Mouse (Mus musculus) small intestine, adult 2 months (tissue): Measurements from ENCODE around the gene Cit. TPM values are rescaled to one million over a fixed set of nuclear protein-coding genes. Genes with fewer than 3 reads are reported as not detected.
A peak's percentile ranks its signal among the peaks of the same experiment; 100 is the strongest.
"Not testable (repeated sequence)": the region's sequence is repeated elsewhere in the genome, so short reads cannot be mapped to it uniquely, and the experiment has no call there.

Experiments
- H3K27ac ChIP-seq: fragments of 200-500 bp; 2 replicates; pipeline ENCODE4 v1.5.1; 2012; ENCODE audit warnings: low read depth, low read length, control low read depth, inconsistent platforms; ENCODE audit not compliant: insufficient read depth
- H3K27me3 ChIP-seq: fragments of 200-500 bp; 2 replicates; pipeline ENCODE4 v1.6.1; 2012; ENCODE audit warnings: mild to moderate bottlenecking, moderate library complexity, low read length, inconsistent platforms; ENCODE audit not compliant: control insufficient read depth, insufficient read depth
- H3K36me3 ChIP-seq: fragments of 200-500 bp; 2 replicates; pipeline ENCODE4 v1.6.1; 2012; ENCODE audit warnings: mild to moderate bottlenecking, low read length, control low read depth, inconsistent platforms; ENCODE audit not compliant: control insufficient read depth, insufficient read depth
- H3K4me1 ChIP-seq: fragments of 200-500 bp; 2 replicates; pipeline ENCODE4 v1.6.1; 2012; ENCODE audit warnings: low read length, inconsistent platforms, mixed read lengths; ENCODE audit not compliant: control insufficient read depth, insufficient read depth, insufficient read length
- H3K4me3 ChIP-seq: fragments of 200-500 bp; 2 replicates; pipeline ENCODE4 v1.5.1; 2012; ENCODE audit warnings: low read depth, mild to moderate bottlenecking, control low read depth, inconsistent platforms, low read length, moderate library complexity
- CTCF ChIP-seq: fragments of 200-500 bp; IDR thresholded peaks from 2 replicates; pipeline ENCODE4 v1.5.1; 2012; ENCODE audit warnings: low read depth, mild to moderate bottlenecking, control low read depth, inconsistent platforms, low read length, moderate library complexity, mixed read lengths; ENCODE audit not compliant: insufficient replicate concordance, insufficient read length; ENCODE audit errors: extremely low read depth
- POLR2A ChIP-seq: fragments of 200-500 bp; IDR thresholded peaks from 2 replicates; pipeline ENCODE4 v1.6.1; 2012; ENCODE audit warnings: low read depth, mild to moderate bottlenecking, control low read depth, inconsistent platforms, low read length, moderate library complexity
- WGBS: fragments of 180-500 bp; shearing (Covaris S2); methylation state at CpG from one replicate; pipeline ENCODE4 v1.1.7; 2018; 5-methylcytosine and 5-hydroxymethylcytosine counted together
- polyA plus RNA-seq: library from polyadenylated mRNA; depleted of rRNA; stranded (reverse); fragments of >200 nt; gene quantifications from 2 replicates; pipeline ENCODE4 v1.2.3, GENCODE M21; 2012

Cit gene
- polyA plus RNA-seq, 1 experiment, result 2.8 TPM

DNA sequence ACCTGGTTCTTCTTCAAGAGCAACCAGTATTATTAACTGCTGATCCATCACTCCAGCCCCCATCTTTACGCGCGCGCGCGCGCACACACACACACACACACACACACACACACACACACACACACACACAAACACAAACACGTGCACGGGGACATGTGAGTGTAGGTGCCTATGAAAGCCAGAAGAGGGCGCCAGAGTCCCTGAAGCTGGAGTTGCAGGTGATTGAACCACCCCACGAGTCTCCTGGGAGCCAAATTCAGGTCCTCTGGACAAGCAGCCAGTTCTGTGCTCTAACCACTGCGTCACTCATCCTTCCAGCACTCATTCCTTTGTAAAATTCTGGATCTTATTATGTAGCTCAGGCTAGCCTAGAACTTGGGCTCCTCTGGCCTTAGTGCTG is 23.9 kb upstream of the Cit start:
- no peaks in the 10 kb centered on the region for H3K27me3 ChIP-seq
- H3K27ac ChIP-seq, result no peak overlapping the region
- 89% methylated on average over 12 of the region's 12 CpGs for WGBS
- no peak for TF ChIP-seq POLR2A
- TF ChIP-seq CTCF, result no peak
- H3K4me3 ChIP-seq, result no peak overlapping the region
- H3K36me3 ChIP-seq, result no peaks in the 10 kb centered on the region
- H3K4me1 ChIP-seq, result no peaks in the 10 kb centered on the region

DNA sequence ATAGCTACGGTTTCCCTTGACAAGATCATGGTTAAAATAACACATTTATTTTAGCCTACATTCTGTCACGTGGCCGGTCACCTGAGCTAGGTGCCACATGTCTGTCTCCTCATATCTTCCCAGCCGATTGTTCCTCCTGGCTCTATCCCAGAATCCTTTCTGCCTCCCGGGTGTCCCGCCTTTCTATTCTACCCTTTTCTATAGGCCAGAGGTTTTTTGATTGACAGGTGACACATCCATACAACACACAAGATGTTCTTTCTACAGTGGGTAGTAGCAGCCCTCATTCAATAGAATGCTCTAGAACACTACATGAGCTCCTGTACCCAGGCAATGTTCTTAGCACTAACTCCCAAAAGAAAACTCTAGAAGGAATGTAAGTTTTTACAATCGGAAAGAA is 23.2 kb upstream of the Cit start:
- WGBS, result 80% methylated on average over 7 of the region's 7 CpGs
- Histone ChIP-seq H3K4me1 (no peaks in the 10 kb centered on the region), H3K36me3 (no peaks in the 10 kb centered on the region), H3K27ac (no peak overlapping the region), H3K27me3 (no peaks in the 10 kb centered on the region), H3K4me3 (no peak overlapping the region)
- TF ChIP-seq CTCF (no peak), POLR2A (no peak)

DNA sequence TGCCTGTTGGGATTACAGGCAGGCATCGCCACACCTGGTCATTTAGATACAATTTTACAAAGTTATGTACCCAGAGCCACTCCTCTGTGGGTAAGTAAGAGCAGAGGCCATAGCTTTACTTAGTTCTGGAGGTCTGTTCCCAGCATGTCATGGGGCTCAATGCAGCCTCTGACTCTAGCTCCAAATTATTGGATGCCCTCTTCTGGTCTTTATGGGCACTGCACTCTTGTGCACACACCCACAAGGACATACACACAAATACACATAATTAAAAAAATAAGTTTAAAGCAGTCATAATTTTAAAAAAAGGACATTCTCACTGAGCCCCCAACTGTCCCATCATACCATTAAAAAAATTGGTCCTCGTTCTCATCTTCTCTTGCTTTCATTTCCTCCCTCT is 12.3 kb upstream of the Cit start:
- Histone ChIP-seq H3K27me3 (no peaks in the 10 kb centered on the region), H3K27ac (no peak overlapping the region), H3K4me3 (no peak overlapping the region), H3K4me1 (no peaks in the 10 kb centered on the region), H3K36me3 (no peaks in the 10 kb centered on the region)
- WGBS, result 67% methylated on average over 2 of the region's 2 CpGs
- TF ChIP-seq POLR2A (no peak), CTCF (no peak)

DNA sequence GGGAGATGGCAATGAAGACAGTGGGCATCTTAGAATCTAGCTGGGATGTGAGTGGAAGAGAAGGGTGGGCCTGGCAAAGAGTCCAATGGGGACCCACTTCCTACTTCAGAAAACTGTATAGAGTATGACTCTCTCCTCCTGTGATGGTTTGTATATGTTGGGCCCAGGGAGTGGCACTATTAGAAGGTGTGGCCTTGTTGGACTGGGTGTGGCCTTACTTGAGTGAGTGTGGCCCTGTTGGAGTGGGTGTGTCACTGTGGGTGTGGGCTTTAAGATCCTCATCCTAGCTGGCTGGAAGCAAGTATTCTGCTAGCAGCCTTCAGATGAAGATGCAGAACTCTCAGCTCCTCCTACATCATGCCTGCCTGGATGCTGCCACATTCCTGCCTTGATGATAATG is 11.3 kb upstream of the Cit start:
- H3K27me3 ChIP-seq, H3K27ac ChIP-seq, H3K4me3 ChIP-seq, H3K4me1 ChIP-seq, H3K36me3 ChIP-seq: not testable (repeated sequence)

GRCm38 (mm10) chr5:115835291-115835690 is 9.8 kb upstream of the Cit start:
- H3K27me3 ChIP-seq, result no peaks in the 10 kb centered on the region
- no peaks in the 10 kb centered on the region for H3K4me1 ChIP-seq
- TF ChIP-seq POLR2A, result no peak
- TF ChIP-seq CTCF, result peak; percentile 42; the same call in 1 of the 2 replicates
- no peak overlapping the region for H3K4me3 ChIP-seq
- no peak overlapping the region for H3K27ac ChIP-seq
- 40% methylated on average over 7 of the region's 7 CpGs for WGBS
- no peaks in the 10 kb centered on the region for H3K36me3 ChIP-seq

GRCm38 (mm10) chr5:115838059-115838458 is 7.0 kb upstream of the Cit start:
- 34% methylated on average over 6 of the region's 6 CpGs for WGBS
- Histone ChIP-seq H3K27me3 (no peaks in the 10 kb centered on the region), H3K4me1 (no peaks in the 10 kb centered on the region)

GRCm38 (mm10) chr5:115840453-115840852 is 4.6 kb upstream of the Cit start:
- no peaks in the 10 kb centered on the region for H3K36me3 ChIP-seq
- WGBS, result 38% methylated on average over 5 of the region's 5 CpGs
- peaks cover 11% of the 10 kb centered on the region for H3K4me1 ChIP-seq
- no peak overlapping the region for H3K4me3 ChIP-seq
- no peak for TF ChIP-seq CTCF
- no peak for TF ChIP-seq POLR2A
- H3K27me3 ChIP-seq, result no peaks in the 10 kb centered on the region
- H3K27ac ChIP-seq, result no peak overlapping the region

More at GRCm38 (mm10) chr5:115838059-115838458, 7.0 kb upstream of the Cit start:
- Histone ChIP-seq H3K36me3 (no peaks in the 10 kb centered on the region), H3K27ac (no peak overlapping the region), H3K4me3 (no peak overlapping the region)
- TF ChIP-seq POLR2A (no peak), CTCF (no peak)

- Histone ChIP-seq H3K36me3 (no peaks in the 10 kb centered on the region), H3K27me3 (no peaks in the 10 kb centered on the region), H3K27ac (no peak overlapping the region), H3K4me1 (peaks cover 13% of the 10 kb centered on the region), H3K4me3 (no peak overlapping the region)
- WGBS, result 77% methylated on average over 12 of the region's 12 CpGs
- TF ChIP-seq POLR2A (no peak), CTCF (no peak)
These were observed 3.9 kb upstream of the Cit start for GRCm38 (mm10) chr5:115840946-115841775.
